Mouse (Mus musculus): ENCODE data around the gene Mbd6. TPM values are rescaled to one million over a fixed set of nuclear protein-coding genes. Genes with fewer than 3 reads are reported as not detected.
A peak's percentile ranks its signal among the peaks of the same experiment; 100 is the strongest.

The Mbd6 gene
- total RNA-seq, 2 experiments from 2014 or later = 5.6 to 40.4 TPM

DNA sequence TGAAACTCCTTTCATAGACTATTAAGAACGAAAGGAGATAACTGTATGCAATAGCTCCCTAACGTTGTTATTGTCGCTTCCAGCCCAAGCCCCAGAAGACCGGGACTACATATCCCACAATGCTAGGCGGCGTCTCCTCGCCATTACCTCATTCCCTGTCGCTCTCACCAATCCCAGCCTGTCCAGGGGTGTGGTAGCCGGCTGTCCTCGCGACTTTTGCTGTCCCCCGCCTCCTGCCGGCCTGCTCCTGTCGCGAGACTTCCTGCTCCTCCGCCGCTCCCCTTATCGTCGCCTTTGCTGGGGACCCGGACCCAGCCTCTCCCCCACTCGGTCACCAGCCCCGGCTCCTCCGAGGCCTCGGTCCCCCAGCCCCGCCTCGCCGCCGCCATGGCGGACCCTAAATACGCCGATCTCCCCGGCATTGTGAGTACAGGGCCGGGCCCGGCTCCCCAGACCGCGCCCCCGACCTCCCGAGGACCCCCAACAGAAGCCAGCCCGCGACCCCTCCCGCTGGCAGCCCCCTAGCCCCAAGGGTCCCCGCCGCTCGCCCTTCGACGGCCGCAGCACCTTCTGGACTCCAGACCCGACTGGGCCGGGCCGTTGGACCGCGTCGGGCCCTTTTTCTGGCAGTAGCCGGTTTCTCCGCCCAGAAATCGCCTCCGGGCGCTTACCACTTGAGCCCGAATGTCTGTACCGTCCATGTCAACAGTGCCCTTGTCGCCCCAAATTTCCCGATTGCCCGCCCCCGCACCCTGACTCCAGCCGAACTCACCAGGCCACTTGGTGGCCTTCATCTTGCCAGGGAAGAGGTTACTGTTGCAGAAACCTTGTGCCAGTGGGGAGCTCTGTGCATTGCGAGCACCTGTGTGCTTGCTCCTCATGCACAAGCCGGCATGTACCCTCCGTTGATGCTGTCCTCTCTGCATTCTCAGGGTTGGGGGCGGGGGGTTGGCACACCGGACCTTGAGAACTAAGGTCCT, 22.4 kb downstream of the Mbd6 start, which contains the start of gene Dctn2:
TSS of gene Dctn2 (plus strand) at position 257 of the 980 bp plus-strand sequence.
- ATAC-seq (ENCODE audit: poor library complexity, severe bottlenecking) = peak; percentile 98

DNA sequence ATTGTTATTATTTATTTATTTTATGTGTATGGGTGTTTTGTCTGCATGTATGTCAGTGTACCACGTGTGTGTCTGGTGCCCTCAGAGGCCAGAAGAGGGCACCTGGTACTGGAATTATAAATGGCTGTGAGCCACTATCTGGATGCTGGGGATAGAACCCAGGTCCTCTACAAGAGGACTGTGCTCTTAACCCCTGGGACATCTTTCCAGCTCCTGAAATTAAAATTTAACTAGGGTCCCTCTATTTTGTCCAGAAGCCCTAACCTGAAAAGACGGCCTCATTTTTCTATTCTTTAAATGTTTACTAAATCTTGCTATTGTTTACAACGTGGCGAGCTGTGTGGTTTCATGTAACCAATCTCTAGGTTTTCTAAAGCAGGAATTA, 23.1 kb downstream of the Mbd6 start:
- ATAC-seq (ENCODE audit: poor library complexity, severe bottlenecking) = no peak

DNA sequence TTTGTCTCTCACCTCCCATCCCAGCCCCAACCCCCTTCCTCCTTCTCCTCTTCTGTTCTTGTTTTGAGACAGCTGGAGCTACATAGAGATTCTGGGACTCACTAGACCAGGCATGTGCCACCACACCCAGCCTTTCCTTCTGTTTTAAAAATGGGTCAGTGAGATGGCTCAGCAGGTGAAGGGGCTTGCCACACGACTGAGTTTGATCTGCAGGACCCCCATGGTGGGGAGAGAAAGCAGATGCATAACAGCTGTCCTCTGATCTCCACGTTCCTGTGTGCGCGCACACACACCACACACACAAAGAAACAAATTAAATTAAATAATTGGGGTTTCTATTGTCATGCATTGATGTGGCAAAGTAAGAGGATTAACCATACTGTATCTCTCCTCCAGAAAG, 23.8 kb downstream of the Mbd6 start:
- no peak for ATAC-seq (ENCODE audit: poor library complexity, severe bottlenecking)

DNA sequence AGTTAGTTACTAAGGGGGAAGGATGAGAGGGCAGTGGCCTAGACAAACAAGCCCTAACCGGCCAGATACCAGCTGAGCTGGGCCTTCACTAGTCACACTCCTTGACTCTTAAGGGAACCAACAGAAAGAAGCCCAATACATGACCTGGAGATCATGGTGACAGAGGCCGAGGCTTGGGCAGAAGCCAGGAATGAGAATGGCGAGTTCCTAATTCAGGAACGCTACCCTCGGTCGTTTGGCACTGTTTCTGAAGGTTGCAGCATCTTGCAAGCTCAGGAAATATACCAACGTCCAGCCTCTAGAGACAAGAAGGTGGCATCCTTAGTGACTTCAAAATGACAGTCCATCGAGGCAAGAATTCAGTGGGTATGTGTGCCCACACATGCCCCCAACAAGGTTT, 24.5 kb downstream of the Mbd6 start:
- no peak for ATAC-seq (ENCODE audit: poor library complexity, severe bottlenecking)

DNA sequence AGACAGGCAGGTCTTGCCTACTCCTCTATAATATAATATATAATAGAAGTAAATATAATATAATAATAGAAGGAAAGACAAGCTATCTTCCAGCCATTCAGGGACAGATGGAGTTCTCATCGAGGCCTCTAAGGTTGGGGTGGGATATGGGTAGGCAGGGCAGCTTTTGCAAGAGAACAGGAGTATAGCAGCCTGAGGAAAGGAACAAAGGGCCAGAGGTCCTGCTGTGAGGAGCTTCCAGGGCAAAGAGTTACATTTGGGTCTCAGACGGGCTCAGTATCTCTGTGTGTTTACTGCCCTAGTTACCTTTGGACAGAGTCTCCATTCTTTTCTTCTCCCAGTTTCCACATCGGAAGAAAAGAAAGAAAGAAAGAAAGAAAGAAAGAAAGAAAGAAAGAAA, 25.2 kb downstream of the Mbd6 start:
- no peak for ATAC-seq (ENCODE audit: poor library complexity, severe bottlenecking)

DNA sequence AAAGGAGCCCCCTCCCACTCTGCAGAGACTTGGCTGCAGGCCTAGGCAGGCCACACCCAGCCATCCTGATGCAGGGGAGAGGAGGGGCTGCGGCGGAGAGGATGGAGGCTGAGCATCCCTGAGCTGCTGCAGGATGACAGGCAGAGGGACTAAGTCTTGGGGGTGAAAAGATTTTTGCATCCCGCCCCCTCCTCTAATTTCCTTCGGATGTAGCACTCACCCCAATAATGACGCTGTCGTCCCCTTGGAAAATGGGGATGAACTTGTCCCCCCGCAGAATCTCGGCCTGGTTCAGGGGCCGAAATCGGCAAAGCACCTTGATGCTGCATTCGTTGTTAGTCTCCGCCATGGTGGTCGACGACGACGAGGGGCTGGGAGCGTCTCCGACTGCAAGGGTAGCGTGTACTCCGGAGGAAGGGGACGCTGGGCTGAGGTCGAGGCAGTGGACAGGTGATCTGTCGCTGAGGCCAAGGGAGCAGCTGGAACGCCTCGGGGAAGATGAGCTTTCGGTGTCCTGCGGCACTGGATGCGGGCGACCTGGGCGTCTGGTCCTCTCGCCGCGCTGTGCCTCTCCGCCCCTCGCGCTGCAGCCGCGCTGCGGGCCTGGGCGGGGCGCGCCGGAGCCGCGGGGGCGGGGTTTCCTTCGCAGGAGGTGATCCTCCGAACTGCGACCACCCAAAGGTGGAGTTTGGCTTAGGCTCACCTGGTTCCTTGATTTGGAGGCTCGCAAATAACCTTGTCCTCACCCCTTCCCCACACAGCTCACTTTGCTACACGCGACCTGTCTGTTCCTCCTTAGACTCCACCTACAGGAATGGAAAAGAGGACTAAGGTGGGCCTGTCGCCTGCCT, 26.0 kb downstream of the Mbd6 start, which contains the start of gene Kif5a:
TSS of gene Kif5a (minus strand) at position 801 of the 851 bp plus-strand sequence.
- peak; percentile 20 for ATAC-seq (ENCODE audit: poor library complexity, severe bottlenecking)

DNA sequence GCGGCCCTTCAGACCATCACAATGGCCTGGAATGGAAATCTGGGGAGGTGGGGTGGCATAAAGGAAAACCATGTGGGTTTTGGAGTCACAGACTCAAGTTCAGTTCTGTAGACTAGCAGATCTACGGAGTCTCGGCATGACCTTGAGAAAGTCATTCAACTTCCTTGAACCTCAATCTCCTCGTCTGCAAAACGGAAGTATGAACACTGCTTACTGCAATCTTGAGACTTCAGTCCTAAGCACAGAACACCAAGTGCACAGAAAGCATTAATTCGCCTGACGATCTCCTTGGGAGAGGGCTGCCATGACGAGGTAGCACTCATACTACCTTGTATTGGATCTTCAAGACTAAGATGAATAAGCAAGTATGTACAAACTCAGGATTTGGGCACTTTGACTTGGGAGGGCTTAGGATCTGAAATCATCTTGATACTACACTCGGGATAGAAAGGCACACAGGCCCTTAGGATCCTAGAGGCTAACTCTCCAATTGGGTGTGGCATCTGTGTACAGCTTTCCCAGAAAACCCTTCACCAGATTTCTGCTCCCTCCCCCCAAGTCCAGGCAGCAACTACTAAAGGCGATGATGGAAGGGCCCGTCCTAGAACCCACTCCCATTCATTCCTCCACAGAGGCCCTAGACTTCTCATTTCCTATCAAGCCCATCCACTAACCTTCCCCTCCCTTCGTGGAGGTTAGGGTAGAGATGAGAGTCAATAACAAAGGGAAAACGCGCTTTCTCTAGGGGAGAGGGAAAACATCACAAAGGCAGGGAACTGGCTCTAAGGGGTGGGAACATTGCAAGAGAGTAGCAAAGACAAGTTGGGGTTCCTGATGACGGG, 26.9 kb downstream of the Mbd6 start:
- ATAC-seq (ENCODE audit: poor library complexity, severe bottlenecking) = no peak

DNA sequence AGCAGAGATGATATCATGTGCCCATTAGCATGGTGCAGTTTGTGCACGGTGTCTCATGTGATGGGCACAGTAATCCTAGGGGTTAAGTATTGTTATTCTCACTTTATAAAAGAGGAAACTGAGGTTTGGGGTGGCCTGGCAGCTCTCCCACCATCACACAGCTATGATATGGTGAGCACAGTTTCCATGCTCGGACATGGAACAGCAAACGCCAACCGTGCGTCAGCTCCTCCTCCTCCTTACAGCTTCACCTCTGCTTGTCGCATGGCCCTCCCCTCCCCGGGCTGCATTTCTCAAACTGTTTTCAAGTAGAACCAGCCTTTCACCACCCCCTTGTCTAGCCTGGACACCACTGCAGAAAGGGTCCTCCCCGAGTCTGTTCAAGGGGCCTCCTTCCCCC, 30.3 kb downstream of the Mbd6 start:
- no peak for ATAC-seq (ENCODE audit: poor library complexity, severe bottlenecking)

DNA sequence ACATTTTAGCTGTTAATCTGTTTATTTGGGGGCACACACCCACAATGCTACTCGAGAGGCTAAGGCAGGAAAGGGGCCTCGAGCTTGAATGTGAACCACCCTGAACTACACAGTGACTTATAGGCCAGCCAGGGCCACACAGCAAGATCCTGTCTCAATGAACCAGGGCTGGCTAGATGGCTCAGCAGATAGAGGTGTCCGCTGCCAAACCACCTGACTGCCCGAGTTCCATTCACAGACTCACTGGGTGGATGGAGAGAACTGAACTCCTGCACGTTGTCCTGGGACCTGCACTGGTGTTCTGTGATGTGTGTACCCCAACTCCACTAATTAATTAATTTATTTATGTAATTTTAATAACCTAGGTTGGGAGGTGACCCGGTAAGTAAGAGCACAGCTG, 31.0 kb downstream of the Mbd6 start:
- ATAC-seq (ENCODE audit: poor library complexity, severe bottlenecking) = no peak

DNA sequence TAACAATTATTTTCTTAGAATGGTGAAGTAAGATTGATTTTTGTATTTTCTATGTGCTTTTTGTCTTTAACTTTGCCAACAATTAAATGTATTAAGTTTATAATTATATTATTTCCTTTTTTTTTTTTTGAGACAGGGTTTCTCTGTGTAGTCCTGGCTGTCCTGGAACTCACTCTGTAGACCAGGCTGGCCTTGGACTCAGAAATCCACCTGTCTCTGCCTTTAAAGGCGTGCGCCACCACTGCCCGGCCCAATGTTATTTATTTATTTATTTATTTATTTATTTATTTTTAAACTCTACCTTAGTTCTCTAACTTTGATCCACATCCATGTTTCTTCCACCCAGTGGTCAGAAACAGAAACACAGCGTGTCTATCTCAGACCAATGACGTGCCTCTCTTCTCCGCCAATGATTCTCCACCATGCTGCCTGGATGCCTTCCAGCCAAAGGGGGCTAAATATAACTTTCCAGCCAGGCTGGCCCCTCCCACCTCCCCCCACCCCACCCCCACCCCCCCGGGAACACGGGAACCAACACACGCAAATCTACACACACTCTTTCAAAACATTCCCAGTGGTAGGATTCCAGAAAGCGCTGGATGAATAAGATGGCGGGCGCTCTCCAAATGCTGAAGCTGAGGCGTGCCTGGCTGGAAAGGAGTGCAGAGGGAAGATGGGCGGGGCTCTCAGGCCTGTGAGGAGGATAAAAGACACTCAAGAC, 33.0 kb downstream of the Mbd6 start:
- ATAC-seq (ENCODE audit: poor library complexity, severe bottlenecking) = no peak

DNA sequence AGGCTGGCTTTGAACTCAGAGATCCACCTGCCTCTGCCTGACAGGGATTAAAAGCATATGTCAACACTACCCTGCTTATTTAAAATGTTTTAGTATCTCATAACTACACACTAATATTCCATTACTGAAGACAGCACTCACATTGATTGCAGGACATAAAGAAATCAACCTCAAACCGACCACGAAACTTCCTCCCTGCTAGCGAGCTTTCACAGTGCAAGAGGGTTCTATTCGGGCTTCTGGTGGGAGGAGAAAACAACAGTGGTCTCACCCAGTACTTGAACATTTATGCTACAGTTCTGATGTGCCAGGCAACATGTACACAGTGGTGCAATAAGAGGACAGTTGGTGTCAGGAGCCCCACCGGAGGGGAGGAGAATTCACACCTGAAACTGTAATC, 38.0 kb downstream of the Mbd6 start:
- ATAC-seq (ENCODE audit: poor library complexity, severe bottlenecking) = no peak

DNA sequence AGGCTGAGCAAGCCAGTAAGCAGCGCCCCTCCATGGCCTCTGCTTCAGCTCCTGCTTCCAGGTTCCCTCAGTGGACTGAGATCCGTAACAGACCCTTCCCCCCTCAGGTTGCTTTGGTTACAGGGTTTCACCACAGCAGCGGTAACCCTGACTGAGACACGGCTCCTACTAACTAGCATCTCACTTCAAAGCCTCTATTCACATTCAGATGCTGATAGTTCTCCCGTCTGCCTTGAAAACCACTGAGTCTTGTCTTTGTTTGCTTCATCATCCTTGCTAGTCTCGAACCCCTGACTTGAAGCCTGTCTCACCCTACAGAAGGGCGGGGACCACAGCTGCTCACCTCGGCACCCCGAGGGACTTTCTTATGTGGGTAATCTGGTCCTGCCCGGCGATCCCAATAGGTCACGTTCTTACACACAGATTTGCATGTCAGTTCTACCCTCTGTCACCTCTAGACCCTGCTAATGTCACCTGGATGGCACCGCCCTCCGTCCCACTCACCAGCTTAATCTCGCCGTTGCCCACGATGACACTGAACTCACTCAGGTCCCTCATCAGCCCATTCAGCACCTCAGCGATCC, 50.5 kb downstream of the Mbd6 start:
- ATAC-seq (ENCODE audit: poor library complexity, severe bottlenecking) = no peak

DNA sequence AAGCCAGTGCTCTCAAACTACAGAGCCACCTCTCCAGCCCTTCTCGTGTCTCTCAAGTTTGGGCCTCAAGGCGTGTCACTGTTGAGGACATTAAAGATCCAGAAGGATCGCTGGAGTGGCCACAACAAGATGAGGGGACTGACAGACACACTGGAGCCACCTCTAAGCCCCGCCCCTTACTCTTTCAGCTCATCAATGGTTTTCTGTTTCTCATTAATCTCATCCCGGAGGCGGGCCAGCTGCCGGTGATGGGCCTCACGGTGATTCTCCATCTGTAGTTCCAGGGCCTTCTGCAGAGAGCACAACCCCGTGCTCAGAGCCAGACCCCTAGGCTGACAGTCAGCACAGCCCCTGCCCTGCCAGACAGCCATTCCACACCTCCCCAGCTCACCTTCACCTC, 52.3 kb downstream of the Mbd6 start:
- no peak for ATAC-seq (ENCODE audit: poor library complexity, severe bottlenecking)

DNA sequence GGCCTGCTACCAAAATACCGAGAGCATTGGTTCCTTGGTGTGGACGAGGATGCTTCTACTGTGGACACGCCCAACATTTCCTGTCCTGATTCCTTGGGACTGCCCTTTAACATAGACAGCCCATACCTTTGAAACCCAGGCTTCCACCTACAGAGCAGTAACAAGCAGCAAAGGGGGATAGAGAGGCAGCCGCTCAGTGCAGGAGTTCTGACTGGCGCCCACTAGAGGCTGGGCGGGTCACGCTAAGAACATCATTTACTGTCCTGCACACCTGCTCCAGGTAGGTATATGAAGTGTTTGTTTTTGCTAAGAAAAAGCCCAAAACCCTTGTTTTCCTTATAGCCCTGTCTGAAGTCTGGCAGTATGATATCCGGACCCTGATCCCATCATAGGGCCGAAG, 55.7 kb downstream of the Mbd6 start:
- no peak for ATAC-seq (ENCODE audit: poor library complexity, severe bottlenecking)

Other genes with a start within 250 kb of the Mbd6 start
- 4.2 and 5.4 TPM in 2 replicates for gene Mettl1, start 247.6 kb downstream of the Mbd6 start, total RNA-seq (2015)
- gene Mettl1, start 247.6 kb downstream of the Mbd6 start, total RNA-seq (2017) = 3.5 and 8.9 TPM in 2 replicates
- gene Eef1akmt3, start 247.5 kb downstream of the Mbd6 start, total RNA-seq (2015) = not detected in 2 replicates
- gene Eef1akmt3, start 247.5 kb downstream of the Mbd6 start, total RNA-seq (2017) = 0.08 TPM in 1 of 2 replicates, not detected in the other
- not detected in 2 replicates for gene Cyp27b1, start 240.8 kb downstream of the Mbd6 start, total RNA-seq (2015)
- gene Cyp27b1, start 240.8 kb downstream of the Mbd6 start, total RNA-seq (2017) = not detected in 2 replicates
- gene March9, start 228.8 kb downstream of the Mbd6 start, total RNA-seq (2015) = 0.04 TPM in 1 of 2 replicates, not detected in the other
- 0.22 and 0.37 TPM in 2 replicates for gene March9, start 228.8 kb downstream of the Mbd6 start, total RNA-seq (2017)
- gene Cdk4, start 225.5 kb downstream of the Mbd6 start, total RNA-seq (2015) = 276 and 285 TPM in 2 replicates
- 174 and 258 TPM in 2 replicates for gene Cdk4, start 225.5 kb downstream of the Mbd6 start, total RNA-seq (2017)
- gene Tspan31, start 218.8 kb downstream of the Mbd6 start, total RNA-seq (2015) = 70.0 and 82.5 TPM in 2 replicates
- 61.6 and 62.5 TPM in 2 replicates for gene Tspan31, start 218.8 kb downstream of the Mbd6 start, total RNA-seq (2017)
- gene Agap2, start 213.7 kb downstream of the Mbd6 start, total RNA-seq (2015) = 4.1 and 8.3 TPM in 2 replicates
- gene Agap2, start 213.7 kb downstream of the Mbd6 start, total RNA-seq (2017) = 32.5 and 35.4 TPM in 2 replicates
- 39.9 and 42.3 TPM in 2 replicates for gene Os9, start 167.9 kb downstream of the Mbd6 start, total RNA-seq (2015)
- gene Os9, start 167.9 kb downstream of the Mbd6 start, total RNA-seq (2017) = 170 and 195 TPM in 2 replicates
- 113 TPM in 2 replicates for gene B4galnt1, start 123.8 kb downstream of the Mbd6 start, total RNA-seq (2015)
- 67.7 and 75.5 TPM in 2 replicates for gene B4galnt1, start 123.8 kb downstream of the Mbd6 start, total RNA-seq (2017)
- 0.91 TPM in 1 of 2 replicates, not detected in the other for gene Slc26a10, start 108.4 kb downstream of the Mbd6 start, total RNA-seq (2015)
- gene Slc26a10, start 108.4 kb downstream of the Mbd6 start, total RNA-seq (2017) = 0.22 and 0.53 TPM in 2 replicates
- gene Arhgef25, start 98.9 kb downstream of the Mbd6 start, total RNA-seq (2015) = 0.16 TPM in 1 of 2 replicates, not detected in the other
- gene Arhgef25, start 98.9 kb downstream of the Mbd6 start, total RNA-seq (2017) = 0.41 and 1.0 TPM in 2 replicates
- 8.2 and 9.2 TPM in 2 replicates for gene Dtx3, start 93.3 kb downstream of the Mbd6 start, total RNA-seq (2015)
- 4.5 and 9.1 TPM in 2 replicates for gene Dtx3, start 93.3 kb downstream of the Mbd6 start, total RNA-seq (2017)
- 9.6 and 12.0 TPM in 2 replicates for gene Pip4k2c, start 77.4 kb downstream of the Mbd6 start, total RNA-seq (2015)
- gene Pip4k2c, start 77.4 kb downstream of the Mbd6 start, total RNA-seq (2017) = 13.2 and 17.8 TPM in 2 replicates
- 0.85 and 0.93 TPM in 2 replicates for gene Kif5a, start 25.7 kb downstream of the Mbd6 start, total RNA-seq (2015)
- gene Kif5a, start 25.7 kb downstream of the Mbd6 start, total RNA-seq (2017) = 0.70 and 0.94 TPM in 2 replicates
- gene Dctn2, start 22.6 kb downstream of the Mbd6 start, total RNA-seq (2015) = 78.9 and 82.6 TPM in 2 replicates
- gene Dctn2, start 22.6 kb downstream of the Mbd6 start, total RNA-seq (2017) = 90.1 and 96.4 TPM in 2 replicates
- gene Mars, start 22.8 kb upstream of the Mbd6 start, total RNA-seq (2015) = 38.4 and 47.8 TPM in 2 replicates
- 80.3 and 95.2 TPM in 2 replicates for gene Mars, start 22.8 kb upstream of the Mbd6 start, total RNA-seq (2017)
- 135 and 138 TPM in 2 replicates for gene Arhgap9, start 32.9 kb upstream of the Mbd6 start, total RNA-seq (2015)
- gene Arhgap9, start 32.9 kb upstream of the Mbd6 start, total RNA-seq (2017) = 96.8 and 108 TPM in 2 replicates
- gene Gli1, start 53.0 kb upstream of the Mbd6 start, total RNA-seq (2015) = not detected in 2 replicates
- not detected in 2 replicates for gene Gli1, start 53.0 kb upstream of the Mbd6 start, total RNA-seq (2017)
- gene Inhbe, start 65.4 kb upstream of the Mbd6 start, total RNA-seq (2015) = not detected in 2 replicates
- gene Inhbe, start 65.4 kb upstream of the Mbd6 start, total RNA-seq (2017) = 0.04 TPM in 1 of 2 replicates, not detected in the other
- gene Inhbc, start 81.4 kb upstream of the Mbd6 start, total RNA-seq (2015) = not detected in 2 replicates
- not detected in 2 replicates for gene Inhbc, start 81.4 kb upstream of the Mbd6 start, total RNA-seq (2017)
- gene R3hdm2, start 91.3 kb upstream of the Mbd6 start, total RNA-seq (2015) = 87.2 and 101 TPM in 2 replicates
- gene R3hdm2, start 91.3 kb upstream of the Mbd6 start, total RNA-seq (2017) = 30.6 and 41.3 TPM in 2 replicates
- gene Stac3, start 212.7 kb upstream of the Mbd6 start, total RNA-seq (2015) = 1.2 TPM in 1 of 2 replicates, not detected in the other
- 0.40 TPM in 1 of 2 replicates, not detected in the other for gene Stac3, start 212.7 kb upstream of the Mbd6 start, total RNA-seq (2017)
- gene Ndufa4l2, start 225.9 kb upstream of the Mbd6 start, total RNA-seq (2015) = not detected in 2 replicates
- not detected in 2 replicates for gene Ndufa4l2, start 225.9 kb upstream of the Mbd6 start, total RNA-seq (2017)
- gene Shmt2, start 233.4 kb upstream of the Mbd6 start, total RNA-seq (2015) = 31.3 and 31.9 TPM in 2 replicates
- gene Shmt2, start 233.4 kb upstream of the Mbd6 start, total RNA-seq (2017) = 27.8 and 33.1 TPM in 2 replicates
- gene Nxph4, start 245.5 kb upstream of the Mbd6 start, total RNA-seq (2015) = not detected in 2 replicates
- not detected in 2 replicates for gene Nxph4, start 245.5 kb upstream of the Mbd6 start, total RNA-seq (2017)